Mouse (Mus musculus) MEL (cell line): ENCODE results near the gene Nfasc. TPM values are rescaled to one million over a fixed set of nuclear protein-coding genes. Genes with fewer than 3 reads are reported as not detected.

Experiments
- DNase-seq: peaks from one replicate; pipeline ENCODE4 v3.0.0; 2011; ENCODE audit warnings: low read depth, low spot score
- H3K27ac ChIP-seq: 2 replicates; pipeline ENCODE4 v1.5.1; 2012; ENCODE audit warnings: low read depth, mild to moderate bottlenecking, control low read depth, low read length, moderate library complexity; ENCODE audit not compliant: control insufficient read depth
- H3K27me3 ChIP-seq, 2 experiments: fragments of 150-350 bp in 1 of 2; sonication (generic) in 1 of 2; 2 replicates each; pipeline ENCODE4 v1.6.1; 2012; ENCODE audit warnings: low read length in 2 of 2, mild to moderate bottlenecking in 2 of 2, improper control_type of control experiment in 1 of 2, moderate library complexity in 1 of 2; ENCODE audit not compliant: insufficient read depth in 2 of 2, control insufficient read depth in 1 of 2
- H3K36me3 ChIP-seq, 2 experiments: 2 replicates each; pipeline ENCODE4 v1.6.1; 2012 to 2014; ENCODE audit warnings: low read length in 2 of 2, improper control_type of control experiment in 1 of 2, inconsistent platforms in 1 of 2, mild to moderate bottlenecking in 1 of 2; ENCODE audit not compliant: insufficient read depth in 2 of 2, control insufficient read depth in 1 of 2
- H3K4me1 ChIP-seq, 2 experiments: fragments of 150-350 bp in 1 of 2; sonication (generic) in 1 of 2; 2 replicates each; pipeline ENCODE4 v1.6.1; 2012; ENCODE audit warnings: low read length in 2 of 2, improper control_type of control experiment in 1 of 2, mild to moderate bottlenecking in 1 of 2; ENCODE audit not compliant: insufficient read depth in 2 of 2, control insufficient read depth in 1 of 2
- H3K4me3 ChIP-seq, 2 experiments: fragments of 150-350 bp in 1 of 2; sonication (generic) in 1 of 2; 2 replicates each; pipeline ENCODE4 v1.5.1; 2012; ENCODE audit warnings: low read depth in 2 of 2, low read length in 2 of 2, mild to moderate bottlenecking in 2 of 2, moderate library complexity in 2 of 2, control low read depth in 1 of 2, improper control_type of control experiment in 1 of 2; ENCODE audit not compliant: control insufficient read depth in 1 of 2, insufficient read depth in 1 of 2
- H3K79me2 ChIP-seq: 2 replicates; pipeline ENCODE4 v1.6.1; 2012; ENCODE audit warnings: mild to moderate bottlenecking, low read length, moderate library complexity; ENCODE audit not compliant: control insufficient read depth, poor library complexity, insufficient read depth
- H3K9ac ChIP-seq: 2 replicates; pipeline ENCODE4 v1.6.1; 2012; ENCODE audit warnings: low read depth, mild to moderate bottlenecking, control low read depth, low read length, moderate library complexity; ENCODE audit not compliant: control insufficient read depth, poor library complexity, severe bottlenecking
- H3K9me3 ChIP-seq: fragments of 150-350 bp; sonication (generic); replicated peaks from 2 replicates; pipeline ENCODE4 v1.6.1; 2012; ENCODE audit warnings: mild to moderate bottlenecking, low read length, improper control_type of control experiment, moderate library complexity; ENCODE audit not compliant: insufficient read depth
- CTCF ChIP-seq, 3 experiments: IDR thresholded peaks in 2 of 3; conservative IDR thresholded peaks in 1 of 3; 2 replicates each; pipeline ENCODE4 v1.5.1; 2011 to 2012; ENCODE audit warnings: low read length in 3 of 3, low read depth in 2 of 3, mild to moderate bottlenecking in 2 of 3, improper control_type of control experiment in 1 of 3, inconsistent platforms in 1 of 3, mixed read lengths in 1 of 3, moderate library complexity in 1 of 3; ENCODE audit not compliant: control insufficient read depth in 1 of 3, insufficient read depth in 1 of 3, poor library complexity in 1 of 3, severe bottlenecking in 1 of 3
- KAT2A ChIP-seq: conservative IDR thresholded peaks from 2 replicates; pipeline ENCODE4 v1.6.1; 2012; ENCODE audit warnings: low read depth, low read length, improper control_type of control experiment, inconsistent platforms
- MAX ChIP-seq: IDR thresholded peaks from 2 replicates; pipeline ENCODE4 v1.6.1; 2011; ENCODE audit warnings: low read length, improper control_type of control experiment
- MYC ChIP-seq: IDR thresholded peaks from 2 replicates; pipeline ENCODE4 v1.6.1; 2011; ENCODE audit warnings: low read depth, mild to moderate bottlenecking, low read length, improper control_type of control experiment, moderate library complexity
- POLR2AphosphoS5 ChIP-seq: IDR thresholded peaks from 2 replicates; pipeline ENCODE4 v1.6.1; 2012; ENCODE audit warnings: low read depth, borderline replicate concordance, mild to moderate bottlenecking, inconsistent platforms, low read length, moderate library complexity, mixed read lengths
- RAD21 ChIP-seq: IDR thresholded peaks from 2 replicates; pipeline ENCODE4 v1.6.1; 2011; ENCODE audit warnings: mild to moderate bottlenecking, low read depth, low read length, improper control_type of control experiment
- SIN3A ChIP-seq: IDR thresholded peaks from 2 replicates; pipeline ENCODE4 v1.6.1; 2012; ENCODE audit warnings: low read length, improper control_type of control experiment, inconsistent platforms
- UBTF ChIP-seq: IDR thresholded peaks from 2 replicates; pipeline ENCODE4 v1.6.1; 2012; ENCODE audit warnings: low read depth, mild to moderate bottlenecking, inconsistent platforms, low read length, improper control_type of control experiment, moderate library complexity, borderline replicate concordance; ENCODE audit not compliant: insufficient read depth
- polyA plus RNA-seq, 2 experiments: library from polyadenylated mRNA; stranded (reverse) in 1 of 2; unstranded in 1 of 2; fragments of >175 nt in 1 of 2; fragments of >200 nt in 1 of 2; gene quantifications; 2 replicates each; pipeline versions ENCODE4 v1.2.1 to v1.2.4; 2012; ENCODE audit warnings: low replicate concordance in 2 of 2, low read depth in 1 of 2; ENCODE audit not compliant: insufficient read length in 2 of 2, insufficient read depth in 1 of 2, missing spikeins in 1 of 2
- total RNA-seq: library from RNA; depleted of rRNA; stranded (reverse); fragments of 300-350 nt; gene quantifications from 2 replicates; pipeline ENCODE4 v1.2.3, GENCODE M21; 2012; rRNA removed

Gene Nfasc
- total and polyA plus RNA-seq, 3 experiments = not detected

DNA sequence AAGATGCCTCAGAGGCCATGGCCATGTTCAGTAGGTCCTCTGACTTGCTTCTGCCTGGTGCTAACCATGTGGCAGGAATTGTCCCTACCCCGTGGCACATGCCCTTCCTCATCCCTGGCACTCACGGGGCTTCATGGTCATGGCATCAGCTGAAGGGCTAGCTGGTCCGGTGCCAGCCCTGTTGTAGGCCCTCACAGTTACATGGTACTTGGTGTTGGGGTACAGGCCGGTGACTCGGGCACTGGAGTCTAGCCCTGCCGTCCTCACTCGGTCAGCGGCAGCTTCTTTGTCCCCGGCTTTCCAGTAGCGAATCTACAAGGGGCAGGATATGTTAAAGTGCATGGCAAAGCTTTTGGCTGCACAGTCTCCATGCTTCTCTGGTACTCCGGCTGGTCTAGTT is 224.8 kb downstream of the Nfasc start:
- DNase-seq = no peak
- Histone ChIP-seq H3K9me3 (no peaks in the 10 kb centered on the region), H3K36me3 (no peaks in the 10 kb centered on the region), H3K79me2 (no peaks in the 10 kb centered on the region), H3K4me1 (no peaks in the 10 kb centered on the region), H3K27ac (no peak overlapping the region), H3K27me3 (peaks cover 0 to 1% of the 10 kb centered on the region in 2 experiments; a peak in 1 of 4 replicates), H3K9ac (no peak overlapping the region), H3K4me3 (no peak overlapping the region)
- TF ChIP-seq KAT2A (no peak), MAX (no peak)

DNA sequence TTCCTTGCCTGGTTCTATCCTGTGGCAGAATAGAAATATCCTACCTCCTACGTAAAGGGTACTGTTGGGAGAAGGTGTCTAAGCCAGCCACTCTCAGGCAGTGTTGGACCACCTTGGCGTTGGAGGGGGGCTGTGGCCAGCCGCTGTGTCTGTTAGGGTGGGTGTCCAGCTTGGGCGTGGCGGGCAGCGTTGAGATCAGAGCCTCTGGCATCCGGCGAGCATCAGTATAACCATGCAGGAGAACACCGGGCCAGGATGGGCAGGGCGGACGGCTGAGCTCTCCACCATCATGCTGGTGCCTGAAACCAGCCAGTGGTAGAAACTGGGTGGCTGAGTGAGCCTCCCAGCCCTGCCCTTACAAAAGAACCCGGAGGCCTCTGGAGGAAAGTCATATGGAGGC is 226.3 kb downstream of the Nfasc start:
- TF ChIP-seq UBTF (no peak), SIN3A (no peak), POLR2AphosphoS5 (no peak), CTCF (IDR thresholded peaks at IDR 0.05 in 2 of 3, conservative IDR thresholded peaks at IDR 0.05 in 1 of 3; ENCODE audit: control insufficient read depth in 1 of 3, insufficient read depth in 1 of 3, low read depth in 2 of 3, low read length in 3 of 3, poor library complexity in 1 of 3, severe bottlenecking in 1 of 3) (no peak), MYC (no peak), RAD21 (no peak)
- no peaks in the 10 kb centered on the region for H3K36me3 ChIP-seq
- no peak for DNase-seq
- H3K27ac ChIP-seq = no peak overlapping the region
- no peak overlapping the region for H3K9ac ChIP-seq
- no peaks in the 10 kb centered on the region for H3K79me2 ChIP-seq
- no peaks in the 10 kb centered on the region for H3K4me1 ChIP-seq
- no peaks in the 10 kb centered on the region for H3K9me3 ChIP-seq
- H3K27me3 ChIP-seq = peaks cover 0 to 1% of the 10 kb centered on the region in 2 experiments; a peak in 1 of 4 replicates
- H3K4me3 ChIP-seq = no peak overlapping the region

Other genes with a start within 250 kb of the Nfasc start
- 2.6 and 2.9 TPM in 2 replicates for gene Tmem81, start 235.6 kb downstream of the Nfasc start, total RNA-seq
- 1 to 10 TPM in 1 of 2 experiments, not detected in 1; 5.4 TPM for gene Tmem81, start 235.6 kb downstream of the Nfasc start, polyA plus RNA-seq
- not detected in 2 replicates for gene Cntn2, start 198.5 kb downstream of the Nfasc start, total RNA-seq
- not detected for gene Cntn2, start 198.5 kb downstream of the Nfasc start, polyA plus RNA-seq
- gene Lrrn2, start 138.5 kb upstream of the Nfasc start, total RNA-seq = not detected in 2 replicates
- gene Lrrn2, start 138.5 kb upstream of the Nfasc start, polyA plus RNA-seq = not detected